ENCODE assay signal across 10 mouse cellular contexts in genomic region chr11:96260310-96260970, GRCm38 (mm10). TPM values are rescaled to one million over a fixed set of nuclear protein-coding genes. Genes with fewer than 3 reads are reported as not detected.
DNase-seq lines count a peak whose midpoint lies in the region; ATAC-seq and TF ChIP-seq lines count a peak whose summit lies in the region.
"Had no signal": no experiment of that assay in that cellular context is flagged by ENCODE, and none has a peak within 500 bp of the region (broad histone marks: within the 10 kb centered on the region; RNA-seq: fewer than 3 reads in every experiment).

No protein-coding gene starts in this region.

- TF ChIP-seq POLR2A in cerebellum, adult 2 months (IDR thresholded peaks at IDR 0.05; ENCODE audit: borderline replicate concordance, insufficient read depth, low read length), result no peak

- H3K4me1 ChIP-seq in cerebellum, adult 2 months (ENCODE audit: control insufficient read depth, insufficient read depth, low read length), result no peaks in the 10 kb centered on the region

- ATAC-seq in erythroid progenitor cell, adult 5-6 weeks (replicated peaks; ENCODE audit: low FRiP score, poor library complexity, severe bottlenecking), result no peak

- H3K27ac ChIP-seq in cerebellum, adult 2 months (ENCODE audit: insufficient read depth, low read length), result no peak overlapping the region

- no peak for TF ChIP-seq CTCF in cerebellum, adult 2 months (IDR thresholded peaks at IDR 0.05; ENCODE audit: borderline replicate concordance, insufficient read depth, low read depth, low read length)

- peaks cover 5% of the 10 kb centered on the region; the same call in 1 of the 2 replicates for H3K27me3 ChIP-seq in cerebellum, adult 2 months (ENCODE audit: control insufficient read depth, insufficient read depth, low read length)

- DNase-seq in NIH3T3 (ENCODE audit: low read depth), result peak; percentile 79
- peak; percentile 88 for DNase-seq in adrenal gland, postnatal 14 days
- DNase-seq in kidney, adult 9 months, result peak; percentile 52
- DNase-seq in mesoderm, embryonic 11.5 days (ENCODE audit: low read depth, low spot score), result peak; percentile 75
- DNase-seq in cerebellum, adult 2 months, result no peak
- no peak for DNase-seq in gastrocnemius, postnatal 4 days (ENCODE audit: low spot score in 2 of 2)
- DNase-seq: heart, postnatal 4 days had no signal

- WGBS in cerebellum, adult 2 months, result 2% methylated on average over 23 of the region's 23 CpGs

- H3K4me3 ChIP-seq in cerebellum, adult 2 months (replicated peaks; ENCODE audit: insufficient read depth, low read depth, low read length), result no peak overlapping the region

RNA-seq across cellular contexts. Expression of gene Hoxb9, which starts 10.8 kb away (rescaled TPM):
- total RNA-seq in adrenal gland, postnatal 14 days (2021), result 99.3 and 156 TPM in 2 replicates
- polyA plus RNA-seq in cerebellum, adult 2 months (2012; rRNA removed), result not detected in 2 replicates
- total RNA-seq in gastrocnemius, postnatal 4 days (2021), result 1 to 10 TPM; 1.1 to 1.5 TPM
- total RNA-seq in erythroid progenitor cell, adult 5-6 weeks (2015; ENCODE audit: low replicate concordance), result not detected in 2 replicates
- total RNA-seq in erythroid progenitor cell, adult 5-6 weeks (2017; ENCODE audit: low replicate concordance), result not detected in 2 replicates
- total RNA-seq: heart, postnatal 4 days; left cerebral cortex, postnatal 36 days had no signal

RNA-seq across cellular contexts. Expression of gene Hoxb8, which starts 21.3 kb away (rescaled TPM):
- total RNA-seq in adrenal gland, postnatal 14 days (2021), result 56.7 and 59.4 TPM in 2 replicates
- polyA plus RNA-seq in cerebellum, adult 2 months (2012; rRNA removed), result 0.11 and 1.0 TPM in 2 replicates
- total RNA-seq in gastrocnemius, postnatal 4 days (2021), result 1 to 10 TPM in 1 of 2 experiments, under 1 TPM in 1; 0.98 to 1.3 TPM
- not detected in 2 replicates for total RNA-seq in erythroid progenitor cell, adult 5-6 weeks (2015; ENCODE audit: low replicate concordance)
- total RNA-seq in erythroid progenitor cell, adult 5-6 weeks (2017; ENCODE audit: low replicate concordance), result not detected in 2 replicates
- total RNA-seq: heart, postnatal 4 days; left cerebral cortex, postnatal 36 days had no signal

RNA-seq across cellular contexts. Expression of gene Hoxb7, which starts 26.0 kb away (rescaled TPM):
- 34.3 and 37.8 TPM in 2 replicates for total RNA-seq in adrenal gland, postnatal 14 days (2021)
- 0.11 TPM in 1 of 2 replicates, not detected in the other for polyA plus RNA-seq in cerebellum, adult 2 months (2012; rRNA removed)
- total RNA-seq in gastrocnemius, postnatal 4 days (2021), result 1 to 10 TPM; 1.8 to 2.1 TPM
- not detected in 2 replicates for total RNA-seq in erythroid progenitor cell, adult 5-6 weeks (2015; ENCODE audit: low replicate concordance)
- total RNA-seq in erythroid progenitor cell, adult 5-6 weeks (2017; ENCODE audit: low replicate concordance), result not detected in 2 replicates
- total RNA-seq: left cerebral cortex, postnatal 36 days had no signal
- polyA plus RNA-seq: testis, adult 2 months had no signal

RNA-seq across cellular contexts. Expression of gene Hoxb6, which starts 31.8 kb away (rescaled TPM):
- total RNA-seq in adrenal gland, postnatal 14 days (2021), result 35.7 and 39.8 TPM in 2 replicates
- 1.5 and 3.2 TPM in 2 replicates for polyA plus RNA-seq in cerebellum, adult 2 months (2012; rRNA removed)
- total RNA-seq in gastrocnemius, postnatal 4 days (2021), result 1 to 10 TPM in 1 of 2 experiments, under 1 TPM in 1; 0.62 to 1.3 TPM
- total RNA-seq in erythroid progenitor cell, adult 5-6 weeks (2015; ENCODE audit: low replicate concordance), result not detected in 2 replicates
- total RNA-seq in erythroid progenitor cell, adult 5-6 weeks (2017; ENCODE audit: low replicate concordance), result not detected in 2 replicates
- total RNA-seq: heart, postnatal 4 days; left cerebral cortex, postnatal 36 days had no signal

RNA-seq across cellular contexts. Expression of gene Hoxb5, which starts 42.7 kb away (rescaled TPM):
- total RNA-seq in adrenal gland, postnatal 14 days (2021), result 17.1 and 18.7 TPM in 2 replicates
- polyA plus RNA-seq in cerebellum, adult 2 months (2012; rRNA removed), result 6.8 and 9.3 TPM in 2 replicates
- 1 to 10 TPM in 1 of 2 experiments, under 1 TPM in 1; 0.80 to 1.1 TPM for total RNA-seq in gastrocnemius, postnatal 4 days (2021)
- not detected in 2 replicates for total RNA-seq in erythroid progenitor cell, adult 5-6 weeks (2015; ENCODE audit: low replicate concordance)
- total RNA-seq in erythroid progenitor cell, adult 5-6 weeks (2017; ENCODE audit: low replicate concordance), result not detected in 2 replicates
- total RNA-seq: left cerebral cortex, postnatal 36 days had no signal

Comparison
In these comparisons a context has a peak if more than half of its experiments do, and no peak if none do; other contexts are left out.
1. DNase-seq: peak in NIH3T3 (single experiment), adrenal gland, postnatal 14 days (single experiment), kidney, adult 9 months (single experiment) and mesoderm, embryonic 11.5 days (single experiment); none in cerebellum, adult 2 months (0 of 2) and gastrocnemius, postnatal 4 days (0 of 2).
2. RNA of gene Hoxb9, which starts 10.8 kb away (total RNA-seq): 99.3 to 156 TPM in adrenal gland, postnatal 14 days; 1.1 to 1.5 TPM in gastrocnemius, postnatal 4 days and not detected in erythroid progenitor cell, adult 5-6 weeks; every median in the first group is over 10 times any median in the second.
3. RNA of gene Hoxb8, which starts 21.3 kb away (total RNA-seq): 56.7 to 59.4 TPM in adrenal gland, postnatal 14 days; 0.98 to 1.3 TPM in gastrocnemius, postnatal 4 days and not detected in erythroid progenitor cell, adult 5-6 weeks; every median in the first group is over 10 times any median in the second.
4. RNA of gene Hoxb7, which starts 26.0 kb away (total RNA-seq): 34.3 to 37.8 TPM in adrenal gland, postnatal 14 days; 1.8 to 2.1 TPM in gastrocnemius, postnatal 4 days and not detected in erythroid progenitor cell, adult 5-6 weeks; every median in the first group is over 10 times any median in the second.